Mouse (Mus musculus) brain, embryonic 18.5 days (tissue): Measurements from ENCODE around the gene Tnfrsf18.

Source experiments
- DNase-seq: peaks from one replicate; pipeline ENCODE4 v3.0.0-alpha.2; 2012; ENCODE audit warnings: low read depth, low spot score

Tnfrsf18 gene

DNA sequence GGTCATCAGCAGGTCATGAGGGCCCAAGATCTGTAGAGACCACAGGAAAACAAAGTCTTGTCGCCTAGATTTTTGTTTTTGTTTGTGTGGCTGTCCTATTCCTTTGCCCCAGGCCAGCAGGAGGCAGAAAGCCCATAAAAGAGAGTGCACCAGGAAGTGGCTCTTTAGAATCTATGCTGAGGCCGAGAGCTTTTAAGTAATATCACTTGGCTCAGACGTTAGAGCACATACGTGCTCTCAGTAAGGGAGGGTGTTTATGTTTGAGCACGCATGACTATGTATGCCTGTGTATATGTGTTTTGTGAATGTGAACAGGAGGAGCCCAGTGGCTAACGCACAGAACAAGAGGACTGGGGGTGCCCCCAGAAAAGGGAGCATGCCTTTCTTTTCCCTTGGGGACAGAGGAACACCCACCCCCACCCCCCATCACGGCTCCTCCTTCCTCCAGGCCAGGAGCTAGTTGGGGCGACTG is 51.0 kb downstream of the Tnfrsf18 start:
- no peak for DNase-seq

- no peak for DNase-seq
These were observed 51.7 kb downstream of the Tnfrsf18 start for GRCm38 (mm10) chr4:156077499-156078301.
